Mouse (Mus musculus) embryonic fibroblast, embryonic 13.5 days (primary cell): ENCODE measurements around the gene Dusp5.

Experiments used
- CTCF ChIP-seq: IDR thresholded peaks from 2 replicates; pipeline ENCODE4 v1.5.1; 2011; ENCODE audit warnings: mild to moderate bottlenecking, control low read depth, low read length, moderate library complexity, borderline replicate concordance; ENCODE audit not compliant: insufficient read depth
- POLR2A ChIP-seq: IDR thresholded peaks from 2 replicates; pipeline ENCODE4 v1.6.1; 2011; ENCODE audit warnings: low read depth, mild to moderate bottlenecking, control low read depth, low read length, moderate library complexity

- TF ChIP-seq POLR2A, result no peak
- TF ChIP-seq CTCF, result no peak
These were observed 47.2 kb downstream of the Dusp5 start for GRCm38 (mm10) chr19:53576061-53576460.
